Mouse (Mus musculus) olfactory bulb, adult 2 months (tissue): ENCODE measurements around the gene Comt. TPM values are rescaled to one million over a fixed set of nuclear protein-coding genes. Genes with fewer than 3 reads are reported as not detected.

ENCODE experiments used
- H3K27ac ChIP-seq: fragments of 200-500 bp; 2 replicates; pipeline ENCODE4 v1.5.1; 2012; ENCODE audit warnings: low read depth, low read length; ENCODE audit not compliant: insufficient read depth
- H3K4me1 ChIP-seq: fragments of 200-500 bp; 2 replicates; pipeline ENCODE4 v1.6.1; 2012; ENCODE audit warnings: low read length; ENCODE audit not compliant: control insufficient read depth, insufficient read depth
- H3K4me3 ChIP-seq: fragments of 200-500 bp; 2 replicates; pipeline ENCODE4 v1.5.1; 2012; ENCODE audit warnings: mild to moderate bottlenecking, low read depth, low read length, moderate library complexity; ENCODE audit not compliant: insufficient read depth
- CTCF ChIP-seq: fragments of 200-500 bp; IDR thresholded peaks from 2 replicates; pipeline ENCODE4 v1.5.1; 2012; ENCODE audit warnings: low read depth, mild to moderate bottlenecking, low read length, moderate library complexity; ENCODE audit not compliant: insufficient read depth
- POLR2A ChIP-seq: fragments of 200-500 bp; IDR thresholded peaks from 2 replicates; pipeline ENCODE4 v1.6.1; 2012; ENCODE audit warnings: mild to moderate bottlenecking, low read depth, low read length, moderate library complexity; ENCODE audit not compliant: insufficient read depth
- WGBS: fragments of 180-500 bp; shearing (Covaris S2); methylation state at CpG from one replicate; pipeline ENCODE4 v1.1.7; 2018; 5-methylcytosine and 5-hydroxymethylcytosine counted together
- polyA plus RNA-seq: library from polyadenylated mRNA; stranded (reverse); fragments of >200 nt; gene quantifications from 2 replicates; pipeline ENCODE4 v1.2.4, GENCODE M21; 2012; ENCODE audit warnings: low replicate concordance; ENCODE audit not compliant: missing spikeins, insufficient read depth, insufficient read length

Comt gene
- polyA plus RNA-seq, 1 experiment = not detected

GRCm38 (mm10) chr16:18407912-18408311 is 18.7 kb downstream of the Comt start:
- WGBS = 58% methylated on average over 7 of the region's 7 CpGs
- TF ChIP-seq CTCF = no peak
- TF ChIP-seq POLR2A = no peak
- H3K4me3 ChIP-seq = no peak overlapping the region
- peaks cover 38% of the 10 kb centered on the region for H3K4me1 ChIP-seq
- H3K27ac ChIP-seq = no peak overlapping the region

DNA sequence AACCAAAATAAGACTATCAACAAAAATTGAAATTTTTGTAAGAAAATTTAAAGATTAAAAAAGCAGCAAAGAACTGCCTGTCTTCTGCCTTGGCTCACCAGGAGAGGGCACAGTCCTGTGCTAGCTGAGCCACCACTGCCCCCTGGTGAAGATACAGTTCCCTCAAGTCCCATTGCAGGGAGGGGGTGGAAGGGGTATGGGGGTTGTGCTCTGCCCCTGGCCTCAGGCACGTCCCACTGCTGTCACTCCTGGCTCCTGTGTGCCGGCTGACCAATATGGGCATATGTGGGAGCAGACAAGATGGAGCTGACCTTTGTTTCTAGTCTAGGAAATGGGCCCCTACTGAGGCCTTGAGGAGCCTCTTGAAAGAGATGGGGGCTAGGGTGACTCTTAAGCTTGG is 20.4 kb downstream of the Comt start:
- peaks cover 30% of the 10 kb centered on the region for H3K4me1 ChIP-seq
- TF ChIP-seq CTCF = peak; percentile 62
- no peak for TF ChIP-seq POLR2A
- no peak overlapping the region for H3K4me3 ChIP-seq
- H3K27ac ChIP-seq = no peak overlapping the region
- 15% methylated on average over 2 of the region's 2 CpGs for WGBS

- WGBS = 60% methylated on average over 2 of the region's 2 CpGs
- Histone ChIP-seq H3K4me3 (no peak overlapping the region), H3K27ac (no peak overlapping the region), H3K4me1 (peaks cover 26% of the 10 kb centered on the region)
- no peak for TF ChIP-seq POLR2A
- TF ChIP-seq CTCF = no peak
Measured at GRCm38 (mm10) chr16:18405876-18406275, 20.8 kb downstream of the Comt start.

DNA sequence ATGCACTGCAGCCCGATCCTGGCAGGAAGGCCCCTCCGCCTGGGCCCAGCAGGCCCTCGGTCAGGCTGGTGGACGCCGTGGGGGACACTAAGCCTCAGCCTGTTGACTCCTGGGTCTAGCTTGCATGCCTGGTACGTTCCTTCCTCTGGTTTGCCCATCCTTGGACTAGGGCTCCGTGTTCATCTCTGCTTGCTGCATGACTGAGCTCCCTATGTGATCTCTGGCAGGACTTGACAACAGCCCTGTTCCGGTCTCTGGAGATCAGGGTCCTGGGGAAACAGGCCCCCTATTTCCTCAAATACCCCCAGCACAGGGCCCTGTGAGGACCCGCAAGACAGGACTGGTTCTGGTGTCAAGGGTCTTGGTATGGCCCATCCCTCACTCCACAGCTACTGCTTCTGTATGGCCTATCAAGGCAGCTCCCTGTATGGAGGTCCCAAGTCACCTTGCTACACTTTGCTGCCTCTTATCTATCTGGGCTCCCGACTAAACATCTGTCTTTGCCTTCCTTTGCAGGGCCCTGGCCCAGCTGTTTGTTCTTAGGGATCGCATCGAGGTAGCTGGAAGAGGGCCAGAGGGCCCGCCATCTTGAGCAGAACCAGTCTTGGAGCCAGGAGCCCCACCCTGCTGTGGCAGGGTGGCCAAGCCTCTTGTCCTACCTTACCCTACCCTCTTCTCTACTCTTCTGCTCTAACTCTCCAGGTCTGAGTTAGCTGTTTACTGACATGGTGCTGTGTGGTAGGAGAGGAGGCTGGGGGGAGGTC is 21.4 kb downstream of the Comt start:
- H3K27ac ChIP-seq = no peak overlapping the region
- WGBS = 78% methylated on average over 13 of the region's 13 CpGs
- TF ChIP-seq CTCF (no peak), POLR2A (no peak)
- H3K4me3 ChIP-seq = no peak overlapping the region
- peaks cover 27% of the 10 kb centered on the region for H3K4me1 ChIP-seq

DNA sequence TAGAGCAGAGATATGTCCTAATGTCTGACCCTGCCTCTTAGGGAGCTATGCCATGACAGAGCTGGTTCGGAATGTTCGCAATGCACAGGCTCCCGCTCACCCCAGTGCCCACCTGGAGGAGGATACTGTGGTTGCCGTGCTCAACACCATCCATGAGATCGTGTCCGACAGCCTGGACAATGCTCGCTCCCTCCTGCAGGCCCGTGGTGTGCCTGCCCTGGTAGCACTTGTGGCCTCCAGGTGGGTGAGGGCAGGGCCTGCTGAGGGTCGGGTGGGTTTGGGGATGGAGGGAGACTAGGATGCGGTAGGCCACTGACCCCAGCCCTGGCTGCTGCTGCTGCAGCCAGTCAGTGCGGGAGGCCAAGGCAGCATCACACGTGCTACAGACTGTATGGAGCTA is 23.4 kb downstream of the Comt start:
- 94% methylated on average over 12 of the region's 12 CpGs for WGBS
- Histone ChIP-seq H3K4me3 (no peak overlapping the region), H3K4me1 (peaks cover 28% of the 10 kb centered on the region), H3K27ac (no peak overlapping the region)
- TF ChIP-seq POLR2A (no peak), CTCF (no peak)

- no peak overlapping the region for H3K4me3 ChIP-seq
- peaks cover 20% of the 10 kb centered on the region for H3K4me1 ChIP-seq
- H3K27ac ChIP-seq = no peak overlapping the region
- no peak for TF ChIP-seq POLR2A
- no peak for TF ChIP-seq CTCF
- WGBS = 45% methylated on average over 7 of the region's 7 CpGs
Measured at GRCm38 (mm10) chr16:18400472-18401216, 26.0 kb downstream of the Comt start.

- TF ChIP-seq CTCF (no peak), POLR2A (no peak)
- no peak overlapping the region for H3K27ac ChIP-seq
- H3K4me1 ChIP-seq = peaks cover 21% of the 10 kb centered on the region
- no peak overlapping the region for H3K4me3 ChIP-seq
- 42% methylated on average over 9 of the region's 9 CpGs for WGBS
Measured at GRCm38 (mm10) chr16:18400028-18400427, 26.6 kb downstream of the Comt start.

DNA sequence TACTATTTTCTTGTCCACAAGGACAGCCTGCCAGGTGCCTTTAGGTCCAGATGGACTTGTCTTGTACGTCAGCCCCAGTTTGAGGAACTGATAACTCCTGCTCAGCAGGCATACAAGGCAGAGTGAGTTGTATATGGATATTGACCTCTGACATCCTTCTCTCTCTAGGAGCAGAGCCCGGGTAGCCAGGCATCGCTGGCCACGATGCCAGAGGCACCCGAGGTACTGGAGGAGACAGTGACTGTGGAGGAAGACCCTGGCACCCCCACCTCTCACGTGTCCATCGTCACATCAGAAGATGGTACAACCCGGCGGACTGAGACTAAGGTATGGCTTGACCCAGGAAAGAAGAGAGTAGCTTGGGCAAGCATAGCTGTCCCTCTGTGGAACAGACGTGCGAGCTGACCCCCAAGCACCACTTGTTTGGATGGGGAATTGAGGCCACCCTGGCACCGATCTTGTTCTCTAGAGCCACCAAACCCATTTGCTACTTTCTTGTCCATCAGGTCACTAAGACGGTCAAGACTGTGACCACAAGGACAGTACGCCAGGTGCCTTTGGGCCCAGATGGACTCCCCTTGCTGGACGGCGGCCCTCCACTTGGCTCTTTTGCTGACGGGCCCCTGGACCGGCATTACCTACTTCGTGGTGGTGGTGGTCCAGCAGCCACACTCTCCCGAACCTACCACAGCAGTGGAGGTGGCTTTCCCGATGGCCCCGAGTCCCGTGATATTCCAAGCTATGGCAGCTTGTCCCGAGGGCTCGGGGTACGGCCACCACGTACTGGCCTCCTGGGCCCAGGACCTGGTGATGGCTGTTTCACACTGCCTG is 29.6 kb downstream of the Comt start:
- Histone ChIP-seq H3K4me3 (no peak overlapping the region), H3K27ac (no peak overlapping the region), H3K4me1 (peaks cover 31% of the 10 kb centered on the region)
- WGBS = 95% methylated on average over 27 of the region's 27 CpGs
- no peak for TF ChIP-seq CTCF
- no peak for TF ChIP-seq POLR2A
